Mouse (Mus musculus) lung, adult 2 months (tissue): Measurements from ENCODE around the gene Gm47283.
"Not testable (repeated sequence)": the region's sequence is repeated elsewhere in the genome, so short reads cannot be mapped to it uniquely, and the experiment has no call there.

Source experiments
- CTCF ChIP-seq: fragments of 200-500 bp; IDR thresholded peaks from 2 replicates; pipeline ENCODE4 v1.5.1; 2011; ENCODE audit warnings: mild to moderate bottlenecking, low read length, control low read depth; ENCODE audit not compliant: insufficient read depth
- POLR2A ChIP-seq: fragments of 200-500 bp; IDR thresholded peaks from 2 replicates; pipeline ENCODE4 v1.6.1; 2011; ENCODE audit warnings: low read depth, mild to moderate bottlenecking, control low read depth, low read length, borderline replicate concordance; ENCODE audit errors: extremely low read depth

- not testable (repeated sequence) for TF ChIP-seq POLR2A, CTCF
Observed at GRCm38 (mm10) chrY:90742261-90743052, 42.1 kb upstream of the Gm47283 start.
